Mouse (Mus musculus) intestine, embryonic 15.5 days (tissue): ENCODE measurements around the gene Erbb2. TPM values are rescaled to one million over a fixed set of nuclear protein-coding genes. Genes with fewer than 3 reads are reported as not detected.

Source experiments
- ATAC-seq: fragments of 200-750 bp; cut with Nextera tagmentation; 2 replicates; pipeline ENCODE4 v1.8.0; 2017; ENCODE audit warnings: moderate TSS enrichment, moderate library complexity
- H3K27ac ChIP-seq: fragments of 300-500 bp; sonication (generic); 2 replicates; pipeline ENCODE4 v1.5.1; 2015; ENCODE audit warnings: mild to moderate bottlenecking, inconsistent platforms
- H3K27me3 ChIP-seq: fragments of 300-500 bp; sonication (generic); replicated peaks from 2 replicates; pipeline ENCODE4 v1.6.1; 2015; ENCODE audit warnings: inconsistent platforms
- H3K36me3 ChIP-seq: fragments of 300-500 bp; sonication (generic); 2 replicates; pipeline ENCODE4 v1.6.1; 2015; ENCODE audit warnings: inconsistent platforms
- H3K4me1 ChIP-seq: fragments of 300-500 bp; sonication (generic); replicated peaks from 2 replicates; pipeline ENCODE4 v1.6.1; 2015; ENCODE audit warnings: inconsistent platforms
- H3K4me2 ChIP-seq: fragments of 300-500 bp; sonication (generic); replicated peaks from 2 replicates; pipeline ENCODE4 v1.6.1; 2015; ENCODE audit warnings: mild to moderate bottlenecking, inconsistent platforms
- H3K4me3 ChIP-seq: fragments of 300-500 bp; sonication (generic); replicated peaks from 2 replicates; pipeline ENCODE4 v1.5.1; 2015; ENCODE audit warnings: inconsistent platforms
- H3K9ac ChIP-seq: fragments of 300-500 bp; sonication (generic); 2 replicates; pipeline ENCODE4 v1.6.1; 2015; ENCODE audit warnings: inconsistent platforms
- H3K9me3 ChIP-seq: fragments of 300-500 bp; sonication (generic); 2 replicates; pipeline ENCODE4 v1.6.1; 2016; ENCODE audit warnings: inconsistent platforms
- WGBS: fragments of 180-500 bp; shearing (Covaris S2); methylation state at CpG from one replicate; pipeline ENCODE4 v1.1.7; 2015; 5-methylcytosine and 5-hydroxymethylcytosine counted together
- polyA plus RNA-seq: library from polyadenylated mRNA; unstranded; fragments of >200 nt; fragmentation: Nextera tagmentation; extraction: Ambion mirVana; gene quantifications from 2 replicates; pipeline ENCODE4 v1.2.1, GENCODE M21; 2015

The Erbb2 gene
- polyA plus RNA-seq, 1 experiment from 2014 or later = 31.9 TPM

DNA sequence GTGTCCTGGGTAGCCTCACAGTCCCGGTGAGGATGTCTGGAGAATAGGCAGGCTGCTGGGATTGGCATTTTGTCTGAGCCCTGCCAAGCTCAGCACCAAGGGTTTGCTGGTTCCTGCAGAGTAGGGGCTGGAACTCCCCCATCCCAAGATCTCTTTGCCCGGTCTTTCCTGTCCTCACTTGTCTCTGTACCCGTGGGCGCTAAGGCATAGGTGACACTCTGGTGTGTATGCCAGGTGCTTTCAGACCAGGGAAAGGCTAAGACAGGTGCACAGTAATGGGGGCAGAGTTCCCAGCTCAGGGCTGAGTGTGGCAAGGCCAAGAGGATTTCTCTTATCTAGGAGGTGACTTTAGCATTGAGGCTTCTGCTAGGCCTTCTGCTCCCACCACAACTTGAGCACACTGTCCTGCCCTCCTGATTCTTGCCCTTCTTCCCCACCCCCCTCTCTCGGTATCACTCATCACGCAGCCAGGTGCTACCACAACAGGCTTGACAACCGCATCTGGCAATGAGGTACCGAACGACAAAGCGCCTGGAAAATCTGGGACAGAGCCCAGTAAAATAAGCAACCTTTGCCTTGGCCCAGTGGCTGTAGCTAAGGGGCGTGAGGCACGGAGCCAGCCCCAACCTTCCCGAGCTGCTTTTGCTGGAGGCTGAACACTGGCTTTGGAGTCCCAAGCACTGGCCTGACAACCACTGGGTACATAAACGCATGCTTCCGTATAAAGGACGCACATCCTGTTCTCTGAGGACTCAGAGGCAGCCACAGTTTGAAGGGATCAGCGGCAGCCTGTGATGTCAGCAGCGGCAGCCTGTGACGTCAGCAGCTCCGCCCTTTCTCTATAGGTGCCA lies 37.9 kb downstream of the Erbb2 start:
- Histone ChIP-seq H3K27ac (no peak overlapping the region), H3K9ac (no peak overlapping the region), H3K9me3 (no peaks in the 10 kb centered on the region), H3K4me3 (no peak overlapping the region), H3K36me3 (peaks cover 15% of the 10 kb centered on the region), H3K4me1 (peaks cover 20% of the 10 kb centered on the region; the same call in 1 of the 2 replicates), H3K4me2 (peak overlapping the region; percentile 50), H3K27me3 (peaks cover 2% of the 10 kb centered on the region; the same call in 1 of the 2 replicates)
- no peak for ATAC-seq
- WGBS = 72% methylated on average over 20 of the region's 20 CpGs

DNA sequence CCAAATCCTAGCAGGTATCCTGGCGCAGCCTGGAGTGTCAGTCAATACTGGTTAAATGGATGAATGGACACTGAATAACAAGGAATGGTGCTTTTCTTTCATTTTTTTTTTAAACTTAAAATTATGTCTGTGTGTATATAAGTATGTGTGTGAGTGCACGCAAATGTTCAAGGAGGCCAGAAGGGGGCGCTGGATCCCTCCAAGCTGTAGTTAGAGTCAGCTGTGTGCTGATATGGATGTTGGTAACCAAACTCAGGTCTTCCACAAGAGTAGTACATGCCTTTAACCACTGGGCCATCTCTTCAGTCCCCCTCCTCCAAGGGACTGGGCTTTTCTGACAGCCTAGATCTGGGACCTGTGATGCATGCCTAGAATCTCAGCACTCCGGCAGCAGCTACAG lies 43.2 kb downstream of the Erbb2 start:
- WGBS = 80% methylated on average over 4 of the region's 4 CpGs
- no peak overlapping the region for H3K9ac ChIP-seq
- peaks cover 16% of the 10 kb centered on the region for H3K27me3 ChIP-seq
- peaks cover 8% of the 10 kb centered on the region; the same call in 1 of the 2 replicates for H3K4me1 ChIP-seq
- H3K4me2 ChIP-seq = no peak overlapping the region
- H3K36me3 ChIP-seq = peaks cover 21% of the 10 kb centered on the region
- no peak for ATAC-seq
- H3K9me3 ChIP-seq = no peaks in the 10 kb centered on the region
- no peak overlapping the region for H3K4me3 ChIP-seq
- H3K27ac ChIP-seq = no peak overlapping the region

DNA sequence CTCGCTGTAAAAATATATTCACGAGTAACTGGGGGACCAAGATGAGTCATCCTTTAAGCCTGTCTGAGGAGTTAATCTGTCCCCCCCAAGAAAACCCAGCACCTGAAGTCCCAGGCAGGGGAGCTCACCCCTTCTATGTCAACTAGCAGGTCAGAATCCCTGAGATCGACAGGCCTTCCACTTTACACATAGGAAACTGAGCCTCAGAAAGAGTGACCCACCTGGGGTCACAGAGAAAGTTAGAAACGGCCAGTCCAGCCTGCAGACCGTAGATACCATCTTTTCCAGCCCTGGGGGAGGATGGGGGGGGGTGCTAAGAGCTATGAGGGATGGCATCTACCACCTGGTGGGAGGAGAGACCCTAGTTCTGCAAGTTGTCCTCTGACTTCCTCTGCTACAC lies 44.3 kb downstream of the Erbb2 start:
- no peak overlapping the region for H3K9ac ChIP-seq
- 56% methylated on average over 5 of the region's 5 CpGs for WGBS
- no peak overlapping the region for H3K4me3 ChIP-seq
- H3K27ac ChIP-seq = 0 out of 2 replicates have a peak overlapping the region, but pooled peaks have one; percentile 22
- H3K4me2 ChIP-seq = peak overlapping the region; percentile 93; the same call in 1 of the 2 replicates
- ATAC-seq = no peak
- peaks cover 21% of the 10 kb centered on the region for H3K36me3 ChIP-seq
- peaks cover 6% of the 10 kb centered on the region; the same call in 1 of the 2 replicates for H3K4me1 ChIP-seq
- H3K9me3 ChIP-seq = no peaks in the 10 kb centered on the region
- peaks cover 16% of the 10 kb centered on the region for H3K27me3 ChIP-seq

DNA sequence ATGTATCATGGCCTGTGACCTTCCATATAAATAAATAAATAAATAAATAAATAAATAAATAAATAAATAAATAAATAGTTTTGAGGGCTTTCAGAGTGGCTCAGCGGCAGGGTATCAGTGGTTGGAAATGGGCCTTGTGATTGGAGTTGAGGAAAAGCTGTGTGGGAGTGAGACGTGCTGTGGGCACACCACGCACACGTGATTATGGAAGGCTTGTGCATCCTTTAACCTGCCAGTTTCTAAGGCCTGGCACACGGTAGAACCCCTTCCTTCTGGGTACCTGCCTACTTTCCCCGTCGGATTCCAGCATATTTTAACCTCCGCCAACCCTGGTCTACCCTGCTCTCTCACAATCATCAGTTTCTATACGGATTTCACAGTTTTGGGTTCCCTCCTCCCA lies 44.7 kb downstream of the Erbb2 start:
- WGBS = 19% methylated on average over 9 of the region's 9 CpGs
- peak overlapping the region; percentile 61; the same call in 1 of the 2 replicates for H3K9ac ChIP-seq
- H3K4me1 ChIP-seq = peaks cover 6% of the 10 kb centered on the region; the same call in 1 of the 2 replicates
- ATAC-seq = peak; percentile 18; the same call in 1 of the 2 replicates
- H3K4me3 ChIP-seq = peak overlapping the region; percentile 61
- H3K9me3 ChIP-seq = no peaks in the 10 kb centered on the region
- 0 out of 2 replicates have a peak overlapping the region, but pooled peaks have one; percentile 23 for H3K27ac ChIP-seq
- H3K36me3 ChIP-seq = peaks cover 21% of the 10 kb centered on the region
- H3K27me3 ChIP-seq = peaks cover 16% of the 10 kb centered on the region
- H3K4me2 ChIP-seq = peak overlapping the region; percentile 93

DNA sequence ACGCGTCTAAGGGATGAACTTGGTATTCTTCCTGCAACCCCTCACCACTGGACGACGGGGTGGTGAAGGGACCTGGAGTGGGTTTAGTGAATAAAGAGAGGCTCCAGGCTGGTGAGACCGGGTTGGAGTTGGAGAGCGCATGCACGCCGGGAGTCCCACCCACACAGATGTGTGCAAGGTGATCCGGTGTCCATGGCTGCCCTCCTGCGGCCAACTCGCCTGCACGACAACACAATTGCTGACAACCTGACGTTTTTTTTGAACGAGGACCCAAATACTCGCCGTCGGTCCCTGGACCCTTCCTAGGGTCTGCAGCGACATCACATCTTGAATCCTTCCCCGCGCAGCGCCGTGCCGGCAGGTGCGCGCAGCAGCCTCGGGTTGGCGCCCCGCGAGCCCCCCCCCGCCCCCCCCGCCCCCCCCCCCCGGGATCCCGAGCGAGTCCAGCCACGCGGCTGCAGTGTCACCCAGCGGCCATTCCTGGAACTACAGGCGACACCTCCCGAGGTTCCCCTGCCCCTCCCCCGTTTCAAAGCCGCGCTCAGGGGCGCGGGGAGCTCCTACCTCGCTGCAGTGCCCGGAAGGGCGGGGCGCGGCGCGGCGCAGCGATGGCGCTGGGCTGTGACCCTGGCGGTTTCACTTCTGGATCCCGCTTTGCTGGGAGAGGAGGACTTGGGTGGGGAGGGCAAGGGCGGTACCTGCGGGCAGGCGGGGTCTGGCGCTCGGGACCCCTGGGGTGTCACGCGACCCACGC lies 45.3 kb downstream of the Erbb2 start:
- H3K9me3 ChIP-seq = no peaks in the 10 kb centered on the region
- peak overlapping the region; percentile 61 for H3K9ac ChIP-seq
- H3K4me1 ChIP-seq = peaks cover 6% of the 10 kb centered on the region; the same call in 1 of the 2 replicates
- H3K4me3 ChIP-seq = peak overlapping the region; percentile 61
- 0% methylated on average over 58 of the region's 64 CpGs for WGBS
- peak; percentile 92 for ATAC-seq
- peaks cover 16% of the 10 kb centered on the region for H3K27me3 ChIP-seq
- peak overlapping the region; percentile 93 for H3K4me2 ChIP-seq
- H3K36me3 ChIP-seq = peaks cover 21% of the 10 kb centered on the region
- 0 out of 2 replicates have a peak overlapping the region, but pooled peaks have one; percentile 23 for H3K27ac ChIP-seq

DNA sequence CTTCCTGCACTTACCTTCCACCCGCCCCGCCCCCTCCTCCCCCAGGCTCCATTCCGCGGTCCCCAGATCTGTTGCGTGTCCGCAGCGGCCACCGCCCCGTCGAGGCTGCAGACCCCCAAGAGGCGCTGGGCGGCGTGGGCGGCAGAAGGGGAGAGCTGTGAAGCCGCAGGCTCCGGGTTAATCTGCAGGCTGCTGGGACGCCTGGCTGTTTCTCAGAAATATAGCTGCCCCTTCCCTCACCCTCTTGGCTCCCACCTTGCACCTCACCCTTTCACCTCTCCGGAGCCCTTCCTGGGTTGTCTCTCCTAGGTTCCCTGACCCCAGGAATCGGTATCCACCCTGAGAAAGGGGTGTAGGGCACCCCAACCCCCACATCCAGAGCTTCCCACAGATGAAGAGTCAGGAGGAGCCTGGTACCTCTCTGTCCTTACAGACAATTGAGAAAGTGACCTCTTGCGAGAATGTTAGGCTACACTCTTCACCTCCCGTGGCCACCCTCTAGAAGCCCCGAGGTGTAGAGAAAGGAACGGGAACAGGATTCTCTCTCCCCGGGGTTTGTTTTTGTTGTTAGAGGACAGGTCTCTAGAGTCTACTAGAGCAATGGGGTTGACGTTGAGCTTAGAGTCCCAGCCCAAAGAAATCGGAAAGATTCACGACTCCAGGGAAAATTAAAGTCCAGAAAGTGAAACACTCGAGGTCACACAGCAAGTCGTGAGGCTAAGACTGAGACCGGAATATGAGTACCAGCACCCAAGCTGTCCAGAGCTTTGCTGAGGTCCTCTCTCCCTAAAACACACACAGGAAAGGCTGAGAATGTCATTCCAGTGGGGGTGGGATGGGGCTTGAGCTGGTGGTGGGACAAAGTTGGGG lies 46.1 kb downstream of the Erbb2 start:
- peaks cover 6% of the 10 kb centered on the region; the same call in 1 of the 2 replicates for H3K4me1 ChIP-seq
- WGBS = 4% methylated on average over 28 of the region's 30 CpGs
- H3K9ac ChIP-seq = peak overlapping the region; percentile 61
- H3K4me2 ChIP-seq = peak overlapping the region; percentile 93
- peak overlapping the region; percentile 61 for H3K4me3 ChIP-seq
- H3K27me3 ChIP-seq = peaks cover 16% of the 10 kb centered on the region
- peak; percentile 27; the same call in 1 of the 2 replicates for ATAC-seq
- peaks cover 17% of the 10 kb centered on the region for H3K36me3 ChIP-seq
- no peaks in the 10 kb centered on the region for H3K9me3 ChIP-seq
- no peak overlapping the region for H3K27ac ChIP-seq

DNA sequence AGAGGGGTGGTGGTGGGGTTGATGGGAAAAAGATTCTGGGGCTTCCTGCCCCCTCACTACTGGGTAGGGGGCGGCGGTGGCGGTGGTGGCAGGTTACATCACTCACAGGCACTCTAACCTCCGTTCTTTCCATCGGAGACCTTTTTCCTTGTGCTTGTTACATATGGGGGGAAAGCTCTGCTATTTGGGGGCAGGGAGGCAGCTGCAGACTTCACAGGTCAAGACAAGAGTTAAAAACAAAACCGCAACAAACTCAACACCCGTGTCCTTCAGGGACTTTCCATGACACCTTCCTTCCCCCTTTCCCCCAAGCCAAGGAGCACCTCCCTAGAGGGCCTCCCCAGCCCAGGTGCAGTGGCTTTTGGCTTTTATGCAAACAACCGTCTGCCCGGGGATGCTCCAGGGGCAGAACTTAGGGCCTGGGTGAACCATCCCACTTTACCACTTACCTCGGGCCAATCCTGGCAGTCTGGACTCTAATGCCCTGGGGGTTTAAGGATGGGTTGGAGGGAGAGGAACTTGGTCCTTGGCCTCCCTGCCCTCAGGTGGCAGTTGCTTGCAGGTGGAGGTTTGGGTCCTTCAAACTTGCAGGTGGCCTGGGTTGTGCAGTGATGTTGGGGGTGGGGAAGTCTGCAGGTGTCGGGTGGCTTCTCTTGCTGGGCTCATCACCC lies 46.9 kb downstream of the Erbb2 start:
- Histone ChIP-seq H3K9ac (no peak overlapping the region), H3K27ac (no peak overlapping the region), H3K4me2 (no peak overlapping the region), H3K9me3 (no peaks in the 10 kb centered on the region), H3K36me3 (peaks cover 10% of the 10 kb centered on the region; the same call in 1 of the 2 replicates), H3K4me3 (no peak overlapping the region), H3K4me1 (peaks cover 6% of the 10 kb centered on the region; the same call in 1 of the 2 replicates), H3K27me3 (peaks cover 16% of the 10 kb centered on the region)
- WGBS = 40% methylated on average over 11 of the region's 11 CpGs
- ATAC-seq = no peak

DNA sequence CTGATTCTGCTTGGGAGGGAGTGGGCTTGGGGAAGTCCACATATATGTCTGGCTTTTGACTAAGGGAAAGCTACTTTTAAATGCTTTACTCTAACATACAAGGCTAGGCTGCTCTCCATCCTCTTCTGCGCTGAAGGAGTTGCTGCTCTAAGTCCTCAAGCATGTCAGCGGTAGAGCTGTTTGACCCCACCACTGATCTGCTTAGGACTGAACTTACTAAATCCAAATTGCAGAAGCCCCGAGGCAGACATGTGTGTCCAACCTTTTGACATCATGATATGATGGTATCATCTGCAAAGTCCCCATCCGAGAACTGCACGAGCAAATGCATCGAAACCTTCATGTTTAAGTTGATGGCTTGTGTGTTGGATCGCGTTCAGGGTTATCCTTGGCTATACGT lies 47.6 kb downstream of the Erbb2 start:
- Histone ChIP-seq H3K4me2 (no peak overlapping the region), H3K9me3 (no peaks in the 10 kb centered on the region), H3K4me1 (peaks cover 6% of the 10 kb centered on the region; the same call in 1 of the 2 replicates), H3K4me3 (no peak overlapping the region), H3K36me3 (peaks cover 7% of the 10 kb centered on the region; the same call in 1 of the 2 replicates), H3K27ac (no peak overlapping the region), H3K9ac (no peak overlapping the region), H3K27me3 (peaks cover 16% of the 10 kb centered on the region)
- 85% methylated on average over 9 of the region's 9 CpGs for WGBS
- ATAC-seq = no peak

DNA sequence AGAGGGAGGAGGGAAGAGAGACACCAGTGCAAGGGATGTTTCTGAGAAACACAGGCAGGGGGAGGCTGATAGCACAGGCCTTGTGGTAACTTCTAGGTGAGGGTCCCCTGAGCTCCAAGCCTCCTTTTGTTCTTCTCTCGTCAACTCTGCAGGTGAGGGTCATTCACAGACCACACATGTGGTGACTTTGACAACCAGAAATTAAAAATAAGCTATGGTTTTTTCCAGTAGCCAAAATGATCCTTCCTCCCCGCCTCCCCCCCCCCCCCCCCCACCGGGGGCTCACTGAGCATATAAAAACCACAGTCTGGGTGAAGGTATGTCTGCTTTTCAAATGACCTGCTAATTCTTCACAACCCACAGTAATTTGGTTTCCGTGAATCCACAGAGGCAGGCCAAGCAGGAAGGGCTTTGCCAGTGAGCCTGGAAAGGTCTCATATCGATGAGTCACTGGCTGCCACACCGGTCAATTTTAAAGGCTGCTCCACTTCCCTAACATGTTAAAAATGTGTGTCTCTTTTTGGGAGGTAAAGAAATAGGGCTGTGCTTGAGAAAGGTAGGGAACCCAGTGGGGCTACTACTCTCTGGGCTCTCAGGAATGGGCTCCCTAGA lies 48.9 kb downstream of the Erbb2 start:
- H3K27ac ChIP-seq = no peak overlapping the region
- no peak overlapping the region for H3K4me2 ChIP-seq
- no peaks in the 10 kb centered on the region for H3K9me3 ChIP-seq
- no peak overlapping the region for H3K4me3 ChIP-seq
- H3K36me3 ChIP-seq = no peaks in the 10 kb centered on the region
- ATAC-seq = no peak
- 60% methylated on average over 6 of the region's 6 CpGs for WGBS
- H3K4me1 ChIP-seq = peaks cover 6% of the 10 kb centered on the region; the same call in 1 of the 2 replicates
- H3K27me3 ChIP-seq = peaks cover 16% of the 10 kb centered on the region
- no peak overlapping the region for H3K9ac ChIP-seq

DNA sequence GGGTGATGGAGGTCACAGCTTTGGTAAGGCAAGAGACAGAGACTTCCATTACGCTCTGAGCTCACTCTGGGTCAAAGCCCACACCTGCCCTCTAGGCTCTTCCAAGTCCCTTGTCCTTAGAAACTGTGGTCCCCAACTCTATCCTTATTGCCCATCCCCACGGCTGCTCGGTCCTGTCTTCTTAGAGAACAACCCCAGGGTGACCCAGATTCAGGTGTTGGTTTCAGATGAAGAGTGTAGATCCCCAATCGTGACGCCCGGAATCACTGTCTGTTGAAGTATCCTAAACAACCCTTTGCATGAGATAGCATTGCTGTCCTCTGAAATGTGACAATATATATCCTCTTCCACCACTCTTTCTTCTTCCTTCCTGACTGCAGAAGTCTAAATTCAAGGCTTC lies 50.0 kb downstream of the Erbb2 start:
- no peak overlapping the region for H3K9ac ChIP-seq
- H3K27ac ChIP-seq = no peak overlapping the region
- H3K4me3 ChIP-seq = no peak overlapping the region
- H3K27me3 ChIP-seq = peaks cover 16% of the 10 kb centered on the region
- H3K9me3 ChIP-seq = no peaks in the 10 kb centered on the region
- H3K4me2 ChIP-seq = no peak overlapping the region
- peaks cover 6% of the 10 kb centered on the region; the same call in 1 of the 2 replicates for H3K4me1 ChIP-seq
- no peaks in the 10 kb centered on the region for H3K36me3 ChIP-seq
- 88% methylated on average over 6 of the region's 6 CpGs for WGBS
- ATAC-seq = no peak

DNA sequence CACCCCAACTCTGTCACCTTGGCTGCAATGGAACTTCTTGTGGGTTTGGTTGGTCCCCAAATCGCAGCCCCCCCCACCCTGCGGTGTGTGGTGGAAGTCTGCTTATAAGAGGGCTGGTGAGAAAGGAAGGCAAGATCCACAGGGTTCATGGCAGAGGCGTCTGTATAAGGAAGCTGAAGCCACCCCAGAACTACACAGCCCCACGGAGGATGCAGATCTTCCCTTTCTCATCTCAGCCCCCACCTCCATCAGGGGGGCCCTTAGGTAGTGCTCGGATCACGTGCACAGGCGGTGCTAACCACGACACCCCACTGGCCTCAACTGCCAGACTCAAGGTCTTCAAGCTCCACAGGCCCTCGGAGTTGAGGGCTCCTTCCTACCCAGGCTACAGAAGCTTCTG lies 51.6 kb downstream of the Erbb2 start:
- H3K4me1 ChIP-seq = no peaks in the 10 kb centered on the region
- no peak overlapping the region for H3K4me2 ChIP-seq
- H3K36me3 ChIP-seq = no peaks in the 10 kb centered on the region
- 88% methylated on average over 9 of the region's 9 CpGs for WGBS
- H3K27ac ChIP-seq = no peak overlapping the region
- H3K9ac ChIP-seq = no peak overlapping the region
- no peak for ATAC-seq
- no peaks in the 10 kb centered on the region for H3K9me3 ChIP-seq
- H3K4me3 ChIP-seq = no peak overlapping the region
- H3K27me3 ChIP-seq = peaks cover 7% of the 10 kb centered on the region
